Mouse (Mus musculus): ENCODE results near the gene Gde1. TPM values are rescaled to one million over a fixed set of nuclear protein-coding genes. Genes with fewer than 3 reads are reported as not detected.

Gene Gde1
- polyA plus RNA-seq (2015; fragmentation: Nextera tagmentation; extraction: Ambion mirVana) = 120 and 136 TPM in 2 replicates

GRCm38 (mm10) chr7:118705101-118705961, at the start of gene Gde1:
Gene Gde1 (minus strand): TSS chr7:118705778.
- Histone ChIP-seq H3K36me3 (ENCODE audit: control insufficient read depth, insufficient read depth) (no peaks in the 10 kb centered on the region), H3K27ac (ENCODE audit: low read depth, low read length) (peak within 1 kb of the TSS; percentile 87), H3K4me2 (replicated peaks; ENCODE audit: low read depth) (peak within 1 kb of the TSS; percentile 90), H3K27me3 (replicated peaks; ENCODE audit: control insufficient read depth, insufficient read depth, low read length) (no peaks in the 10 kb centered on the region), H3K9me3 (ENCODE audit: control insufficient read depth) (no peaks in the 10 kb centered on the region), H3K9ac (ENCODE audit: low read depth, low read length) (peak within 1 kb of the TSS; percentile 60), H3K4me1 (replicated peaks; ENCODE audit: control insufficient read depth, insufficient read depth, low read length) (peaks cover 4% of the 10 kb centered on the region; the same call in 1 of the 2 replicates), H3K4me3 (ENCODE audit: low read depth, low read length) (peak within 1 kb of the TSS; percentile 61)
- under 1% methylated on average over 66 of the region's 66 CpGs for WGBS
- peak; percentile 60 for ATAC-seq
- 0 out of 2 replicates have a peak, but pooled peaks have one; percentile 23 for TF ChIP-seq CTCF (IDR thresholded peaks at IDR 0.05; ENCODE audit: low read depth)

GRCm38 (mm10) chr7:118751625-118752024, 46.0 kb upstream of the Gde1 start:
- no peak for ATAC-seq
- 80% methylated on average over 7 of the region's 7 CpGs for WGBS
- no peaks in the 10 kb centered on the region for H3K9me3 ChIP-seq (ENCODE audit: control insufficient read depth)

GRCm38 (mm10) chr7:118749706-118750105, 44.1 kb upstream of the Gde1 start:
- H3K4me3 ChIP-seq (ENCODE audit: low read depth, low read length) = no peak overlapping the region
- no peaks in the 10 kb centered on the region for H3K4me1 ChIP-seq (replicated peaks; ENCODE audit: control insufficient read depth, insufficient read depth, low read length)
- no peak overlapping the region for H3K9ac ChIP-seq (ENCODE audit: low read depth, low read length)
- TF ChIP-seq CTCF (IDR thresholded peaks at IDR 0.05; ENCODE audit: low read depth) = no peak
- no peak for ATAC-seq
- WGBS = 73% methylated on average over 8 of the region's 8 CpGs
- peaks cover 96% of the 10 kb centered on the region for H3K36me3 ChIP-seq (ENCODE audit: control insufficient read depth, insufficient read depth)
- H3K4me2 ChIP-seq (replicated peaks; ENCODE audit: low read depth) = no peak overlapping the region
- H3K27me3 ChIP-seq (replicated peaks; ENCODE audit: control insufficient read depth, insufficient read depth, low read length) = no peaks in the 10 kb centered on the region
- H3K27ac ChIP-seq (ENCODE audit: low read depth, low read length) = no peak overlapping the region
- H3K9me3 ChIP-seq (ENCODE audit: control insufficient read depth) = no peaks in the 10 kb centered on the region

More at GRCm38 (mm10) chr7:118751625-118752024, 46.0 kb upstream of the Gde1 start:
- Histone ChIP-seq H3K4me1 (replicated peaks; ENCODE audit: control insufficient read depth, insufficient read depth, low read length) (no peaks in the 10 kb centered on the region), H3K9ac (ENCODE audit: low read depth, low read length) (no peak overlapping the region), H3K4me3 (ENCODE audit: low read depth, low read length) (no peak overlapping the region), H3K27me3 (replicated peaks; ENCODE audit: control insufficient read depth, insufficient read depth, low read length) (no peaks in the 10 kb centered on the region), H3K36me3 (ENCODE audit: control insufficient read depth, insufficient read depth) (peaks cover 93% of the 10 kb centered on the region), H3K4me2 (replicated peaks; ENCODE audit: low read depth) (no peak overlapping the region), H3K27ac (ENCODE audit: low read depth, low read length) (no peak overlapping the region)
- no peak for TF ChIP-seq CTCF (IDR thresholded peaks at IDR 0.05; ENCODE audit: low read depth)

GRCm38 (mm10) chr7:118747891-118748672, 42.5 kb upstream of the Gde1 start:
- Histone ChIP-seq H3K9me3 (ENCODE audit: control insufficient read depth) (no peaks in the 10 kb centered on the region), H3K27me3 (replicated peaks; ENCODE audit: control insufficient read depth, insufficient read depth, low read length) (no peaks in the 10 kb centered on the region), H3K4me2 (replicated peaks; ENCODE audit: low read depth) (no peak overlapping the region), H3K4me1 (replicated peaks; ENCODE audit: control insufficient read depth, insufficient read depth, low read length) (no peaks in the 10 kb centered on the region), H3K27ac (ENCODE audit: low read depth, low read length) (no peak overlapping the region), H3K9ac (ENCODE audit: low read depth, low read length) (no peak overlapping the region), H3K4me3 (ENCODE audit: low read depth, low read length) (no peak overlapping the region), H3K36me3 (ENCODE audit: control insufficient read depth, insufficient read depth) (peaks cover 92% of the 10 kb centered on the region)
- WGBS = 92% methylated on average over 12 of the region's 12 CpGs
- ATAC-seq = no peak
- TF ChIP-seq CTCF (IDR thresholded peaks at IDR 0.05; ENCODE audit: low read depth) = no peak

- WGBS = 92% methylated on average over 5 of the region's 5 CpGs
Measured at GRCm38 (mm10) chr7:118744766-118745165, 39.2 kb upstream of the Gde1 start.

GRCm38 (mm10) chr7:118742278-118742677, 36.7 kb upstream of the Gde1 start:
- Histone ChIP-seq H3K4me2 (replicated peaks; ENCODE audit: low read depth) (peak overlapping the region; percentile 74; the same call in 1 of the 2 replicates), H3K27ac (ENCODE audit: low read depth, low read length) (no peak overlapping the region), H3K9ac (ENCODE audit: low read depth, low read length) (no peak overlapping the region), H3K36me3 (ENCODE audit: control insufficient read depth, insufficient read depth) (peaks cover 34% of the 10 kb centered on the region), H3K4me3 (ENCODE audit: low read depth, low read length) (no peak overlapping the region), H3K4me1 (replicated peaks; ENCODE audit: control insufficient read depth, insufficient read depth, low read length) (0 out of 2 replicates have a peak, but pooled peaks cover 12% of the 10 kb centered on the region), H3K9me3 (ENCODE audit: control insufficient read depth) (no peaks in the 10 kb centered on the region), H3K27me3 (replicated peaks; ENCODE audit: control insufficient read depth, insufficient read depth, low read length) (no peaks in the 10 kb centered on the region)
- TF ChIP-seq CTCF (IDR thresholded peaks at IDR 0.05; ENCODE audit: low read depth) = no peak
- ATAC-seq = no peak
- WGBS = 74% methylated on average over 6 of the region's 6 CpGs

More at GRCm38 (mm10) chr7:118744766-118745165, 39.2 kb upstream of the Gde1 start:
- Histone ChIP-seq H3K27ac (ENCODE audit: low read depth, low read length) (no peak overlapping the region), H3K4me3 (ENCODE audit: low read depth, low read length) (no peak overlapping the region), H3K36me3 (ENCODE audit: control insufficient read depth, insufficient read depth) (peaks cover 59% of the 10 kb centered on the region), H3K9me3 (ENCODE audit: control insufficient read depth) (no peaks in the 10 kb centered on the region), H3K27me3 (replicated peaks; ENCODE audit: control insufficient read depth, insufficient read depth, low read length) (no peaks in the 10 kb centered on the region), H3K9ac (ENCODE audit: low read depth, low read length) (no peak overlapping the region), H3K4me2 (replicated peaks; ENCODE audit: low read depth) (no peak overlapping the region), H3K4me1 (replicated peaks; ENCODE audit: control insufficient read depth, insufficient read depth, low read length) (0 out of 2 replicates have a peak, but pooled peaks cover 12% of the 10 kb centered on the region)
- no peak for TF ChIP-seq CTCF (IDR thresholded peaks at IDR 0.05; ENCODE audit: low read depth)
- ATAC-seq = no peak

All from intestine, postnatal 0 days (tissue).